Mouse (Mus musculus) lung, adult 2 months (tissue): ENCODE measurements around the gene Cox5b. TPM values are rescaled to one million over a fixed set of nuclear protein-coding genes. Genes with fewer than 3 reads are reported as not detected.
A peak's percentile ranks its signal among the peaks of the same experiment; 100 is the strongest.

Source experiments
- DNase-seq: peaks from one replicate; pipeline ENCODE4 v3.0.0; 2022
- H3K4me1 ChIP-seq: fragments of 200-500 bp; 2 replicates; pipeline ENCODE4 v1.6.1; 2011; ENCODE audit warnings: low read length; ENCODE audit not compliant: control insufficient read depth, insufficient read depth
- H3K4me3 ChIP-seq: fragments of 200-500 bp; replicated peaks from 2 replicates; pipeline ENCODE3; 2011; ENCODE audit warnings: low read depth, mild to moderate bottlenecking, control low read depth, low read length; ENCODE audit errors: extremely low read depth
- CTCF ChIP-seq: fragments of 200-500 bp; IDR thresholded peaks from 2 replicates; pipeline ENCODE4 v1.5.1; 2011; ENCODE audit warnings: mild to moderate bottlenecking, low read length, control low read depth; ENCODE audit not compliant: insufficient read depth
- POLR2A ChIP-seq: fragments of 200-500 bp; IDR thresholded peaks from 2 replicates; pipeline ENCODE4 v1.6.1; 2011; ENCODE audit warnings: low read depth, mild to moderate bottlenecking, control low read depth, low read length, borderline replicate concordance; ENCODE audit errors: extremely low read depth
- WGBS: fragments of 180-500 bp; shearing (Covaris S2); methylation state at CpG from one replicate; pipeline ENCODE4 v1.1.7; 2018; 5-methylcytosine and 5-hydroxymethylcytosine counted together
- polyA plus RNA-seq: library from polyadenylated mRNA; depleted of rRNA; stranded (reverse); fragments of >200 nt; gene quantifications from 2 replicates; pipeline ENCODE4 v1.2.3, GENCODE M21; 2012; rRNA removed

Cox5b gene
- 249 and 279 TPM in 2 replicates for polyA plus RNA-seq

- under 1% methylated on average over 68 of the region's 68 CpGs for WGBS
- Histone ChIP-seq H3K4me1 (peaks cover 7% of the 10 kb centered on the region; the same call in 1 of the 2 replicates), H3K4me3 (peak within 1 kb of the TSS; percentile 75)
- peak; percentile 93 for DNase-seq
- TF ChIP-seq CTCF (no peak), POLR2A (peak; percentile 52; the same call in 1 of the 2 replicates)
These were observed at the start of gene Cox5b for GRCm38 (mm10) chr1:36691271-36692155. Gene Cox5b, plus strand, starts transcription at chr1:36691449.

- H3K4me3 ChIP-seq: no peak overlapping the region
- TF ChIP-seq CTCF (no peak), POLR2A (no peak)
- DNase-seq: no peak
- H3K4me1 ChIP-seq: no peaks in the 10 kb centered on the region
- 85% methylated on average over 7 of the region's 7 CpGs for WGBS
These were observed 47.2 kb upstream of the Cox5b start for GRCm38 (mm10) chr1:36643957-36644614.

- Histone ChIP-seq H3K4me1 (no peaks in the 10 kb centered on the region), H3K4me3 (no peak overlapping the region)
- DNase-seq: no peak
- TF ChIP-seq CTCF: no peak
- no peak for TF ChIP-seq POLR2A
- 87% methylated on average over 9 of the region's 9 CpGs for WGBS
These were observed 46.6 kb upstream of the Cox5b start for GRCm38 (mm10) chr1:36644615-36645007.

DNA sequence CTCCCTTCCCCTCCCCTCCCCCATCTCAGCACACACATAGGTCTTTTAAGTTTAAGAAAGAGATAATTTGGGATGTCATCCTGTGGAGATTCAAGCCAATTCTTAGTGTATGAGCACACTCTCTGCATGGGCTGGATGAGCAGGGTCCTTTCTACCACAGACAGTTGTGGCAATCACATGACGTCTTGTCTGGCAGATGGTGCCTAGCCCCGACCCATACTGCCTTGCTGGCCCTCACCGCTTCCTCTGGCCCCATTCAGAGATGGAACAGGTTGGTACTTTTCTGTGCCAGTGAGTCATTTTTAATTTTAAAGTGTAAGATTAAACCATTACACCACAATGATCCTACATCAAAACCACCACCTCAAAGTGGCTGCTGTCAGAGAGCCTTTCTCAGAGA, 45.0 kb upstream of the Cox5b start:
- TF ChIP-seq CTCF (no peak), POLR2A (no peak)
- no peak for DNase-seq
- WGBS: 58% methylated on average over 3 of the region's 3 CpGs

GRCm38 (mm10) chr1:36647631-36648030, 43.6 kb upstream of the Cox5b start:
- Histone ChIP-seq H3K4me1 (no peaks in the 10 kb centered on the region), H3K4me3 (no peak overlapping the region)
- no peak for TF ChIP-seq POLR2A
- no peak for TF ChIP-seq CTCF
- no peak for DNase-seq
- WGBS: 43% methylated on average over 5 of the region's 5 CpGs

More for the DNA sequence above, 45.0 kb upstream of the Cox5b start:
- no peaks in the 10 kb centered on the region for H3K4me1 ChIP-seq
- no peak overlapping the region for H3K4me3 ChIP-seq

GRCm38 (mm10) chr1:36655039-36655438, 36.2 kb upstream of the Cox5b start:
- TF ChIP-seq POLR2A: no peak
- TF ChIP-seq CTCF: no peak
- DNase-seq: no peak
- Histone ChIP-seq H3K4me3 (no peak overlapping the region), H3K4me1 (no peaks in the 10 kb centered on the region)
- WGBS: 86% methylated on average over 5 of the region's 5 CpGs

- 91% methylated on average over 3 of the region's 3 CpGs for WGBS
These were observed 35.0 kb upstream of the Cox5b start for GRCm38 (mm10) chr1:36656233-36656632.

DNA sequence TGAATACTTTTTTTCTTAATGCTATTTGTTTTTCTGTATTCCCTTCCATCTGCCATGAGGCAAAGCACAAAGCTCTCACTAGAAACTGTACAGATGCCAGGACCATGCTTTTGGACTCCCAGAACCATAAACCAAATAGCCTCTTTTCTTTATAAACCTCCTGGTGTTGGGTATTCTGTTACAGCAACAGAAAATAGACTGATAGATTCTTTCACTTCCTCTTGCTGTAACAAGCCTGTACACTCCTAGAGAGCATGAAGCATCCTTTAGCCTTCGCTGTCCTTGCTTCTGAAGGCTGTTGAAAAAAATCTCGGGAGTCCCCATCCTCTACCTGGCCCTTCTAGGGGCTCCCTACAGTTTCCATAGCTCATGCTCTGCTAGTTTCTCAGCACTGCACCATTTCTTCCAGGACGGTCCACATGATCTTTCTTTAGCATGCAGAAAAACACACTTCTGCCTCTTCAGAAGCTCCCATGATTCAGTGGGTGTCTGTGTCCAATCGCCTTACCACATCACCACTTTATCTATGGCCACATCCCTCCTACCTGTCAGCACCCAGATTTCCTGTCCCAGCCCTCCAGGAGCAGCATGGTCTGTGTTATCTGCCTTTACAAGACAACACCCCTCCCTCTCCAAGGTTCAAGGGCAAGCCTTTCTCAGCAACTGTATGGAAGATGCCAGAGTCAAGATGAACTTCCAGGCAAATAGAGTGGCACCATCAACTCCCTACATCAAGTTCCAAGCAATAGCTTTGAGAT, 33.4 kb upstream of the Cox5b start:
- WGBS: 72% methylated on average over 4 of the region's 4 CpGs
- TF ChIP-seq CTCF (no peak), POLR2A (no peak)
- DNase-seq: no peak
- H3K4me1 ChIP-seq: no peaks in the 10 kb centered on the region
- H3K4me3 ChIP-seq: no peak overlapping the region

More at GRCm38 (mm10) chr1:36656233-36656632, 35.0 kb upstream of the Cox5b start:
- no peaks in the 10 kb centered on the region for H3K4me1 ChIP-seq
- DNase-seq: no peak
- TF ChIP-seq POLR2A: no peak
- no peak for TF ChIP-seq CTCF
- H3K4me3 ChIP-seq: no peak overlapping the region

DNA sequence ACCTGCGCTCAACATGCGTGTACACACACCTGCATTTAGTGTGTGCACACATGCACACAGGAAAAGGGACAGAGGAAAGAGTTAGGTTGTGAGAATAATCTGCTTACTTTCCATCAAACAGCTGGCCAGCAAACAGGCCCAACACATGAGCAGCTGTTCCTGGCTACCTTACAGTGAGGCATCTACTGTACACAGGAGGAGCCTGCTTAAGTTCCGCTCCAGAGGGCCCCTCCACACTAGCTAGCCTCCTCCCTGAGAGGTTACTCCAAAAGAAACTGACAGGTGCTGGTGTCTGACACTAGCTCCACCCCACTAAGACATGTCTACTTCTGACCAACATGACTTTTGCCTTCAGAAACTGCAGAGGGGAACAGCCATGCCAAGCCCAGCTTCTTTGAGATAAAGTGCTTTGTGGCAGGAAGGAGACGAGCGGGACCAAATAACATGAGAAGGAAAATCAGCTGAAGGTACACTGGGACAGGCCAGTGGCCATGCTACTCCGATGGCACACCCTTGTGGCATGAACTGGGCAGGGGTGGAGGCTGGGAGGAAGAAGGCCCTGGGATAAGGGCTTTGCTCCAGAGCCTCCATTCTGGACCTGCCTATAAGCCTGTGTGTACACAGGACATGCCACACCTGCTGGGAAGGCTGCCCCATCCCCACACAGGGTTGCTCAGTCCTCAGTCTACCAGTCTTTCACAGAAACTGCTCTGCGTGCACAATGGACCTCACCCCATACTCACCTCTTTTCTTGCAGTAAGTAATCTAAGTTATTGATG, 32.4 kb upstream of the Cox5b start:
- no peak for TF ChIP-seq CTCF
- no peak for TF ChIP-seq POLR2A
- H3K4me3 ChIP-seq: no peak overlapping the region
- DNase-seq: no peak
- WGBS: 68% methylated on average over 7 of the region's 7 CpGs
- no peaks in the 10 kb centered on the region for H3K4me1 ChIP-seq
